Mouse (Mus musculus): ENCODE measurements around the gene Arhgap17.

GRCm38 (mm10) chr7:123353879-123354278 lies 15.8 kb downstream of the Arhgap17 start:
- TF ChIP-seq GATA1 (IDR thresholded peaks at IDR 0.05; ENCODE audit: borderline replicate concordance, low read length): no peak
- TF ChIP-seq FLI1 (IDR thresholded peaks at IDR 0.05; ENCODE audit: low read length): no peak

Data from megakaryocyte, embryonic 14.5 days (primary cell).